Mouse (Mus musculus): ENCODE measurements at regions not wholly inside any gene's neighbourhood (a gene's known extent, or its start where the extent isn't known, plus 50 kb on each side); places are given as distances from the start of the nearest gene placed in this dataset.

GRCm38 (mm10) chr2:84549626-84550025, 73.1 kb upstream of the Tfpi start:
- no peak for DNase-seq (ENCODE audit: low spot score)

- DNase-seq (ENCODE audit: low spot score), result peak; percentile 54
These were observed 72.0 kb upstream of the Tfpi start for GRCm38 (mm10) chr2:84548625-84549024.

GRCm38 (mm10) chr2:84545676-84546075, 69.1 kb upstream of the Tfpi start:
- DNase-seq (ENCODE audit: low spot score), result no peak

GRCm38 (mm10) chr2:84544739-84545138, 68.2 kb upstream of the Tfpi start:
- no peak for DNase-seq (ENCODE audit: low spot score)

- DNase-seq (ENCODE audit: low spot score), result no peak
These were observed 67.6 kb upstream of the Tfpi start for GRCm38 (mm10) chr2:84544146-84544545.

GRCm38 (mm10) chr2:84541440-84541839, 64.9 kb upstream of the Tfpi start:
- no peak for DNase-seq (ENCODE audit: low spot score)

- DNase-seq (ENCODE audit: low spot score), result no peak
These were observed 62.5 kb upstream of the Tfpi start for GRCm38 (mm10) chr2:84539096-84539495.

GRCm38 (mm10) chr2:84537957-84538356, 61.4 kb upstream of the Tfpi start:
- no peak for DNase-seq (ENCODE audit: low spot score)

- DNase-seq (ENCODE audit: low spot score), result no peak
These were observed 54.6 kb upstream of the Tfpi start for GRCm38 (mm10) chr2:84531215-84531614.

- no peak for DNase-seq (ENCODE audit: low spot score)
These were observed 52.5 kb upstream of the Tfpi start for GRCm38 (mm10) chr2:84528847-84529775.

Data from testis, postnatal 10 days (tissue).